Mouse (Mus musculus) retina, postnatal 7 days (tissue): ENCODE results near the gene Nek1.

ENCODE experiments used
- DNase-seq: peaks from one replicate; pipeline ENCODE4 v3.0.0-alpha.2; 2012; ENCODE audit warnings: low read depth, low spot score

Nek1 gene

DNA sequence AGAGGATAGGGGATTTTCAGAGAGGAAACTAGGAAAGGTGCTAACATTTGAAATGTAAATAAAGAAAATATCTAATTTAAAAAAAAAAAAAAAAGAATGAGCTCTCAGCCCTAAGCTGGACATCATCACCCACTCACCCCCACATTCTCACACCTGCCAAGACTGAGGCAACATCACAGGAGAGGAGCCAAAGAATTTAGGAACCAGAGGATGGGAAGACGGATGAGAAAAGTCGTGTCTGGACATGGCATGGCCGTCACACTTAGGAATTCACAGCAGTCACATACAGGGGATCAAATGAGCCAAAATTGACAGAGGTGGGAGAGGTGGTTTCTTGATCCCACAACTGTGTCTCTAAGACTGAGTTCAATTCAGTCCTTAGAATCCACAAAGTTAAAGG, 165.5 kb downstream of the Nek1 start:
- no peak for DNase-seq

DNA sequence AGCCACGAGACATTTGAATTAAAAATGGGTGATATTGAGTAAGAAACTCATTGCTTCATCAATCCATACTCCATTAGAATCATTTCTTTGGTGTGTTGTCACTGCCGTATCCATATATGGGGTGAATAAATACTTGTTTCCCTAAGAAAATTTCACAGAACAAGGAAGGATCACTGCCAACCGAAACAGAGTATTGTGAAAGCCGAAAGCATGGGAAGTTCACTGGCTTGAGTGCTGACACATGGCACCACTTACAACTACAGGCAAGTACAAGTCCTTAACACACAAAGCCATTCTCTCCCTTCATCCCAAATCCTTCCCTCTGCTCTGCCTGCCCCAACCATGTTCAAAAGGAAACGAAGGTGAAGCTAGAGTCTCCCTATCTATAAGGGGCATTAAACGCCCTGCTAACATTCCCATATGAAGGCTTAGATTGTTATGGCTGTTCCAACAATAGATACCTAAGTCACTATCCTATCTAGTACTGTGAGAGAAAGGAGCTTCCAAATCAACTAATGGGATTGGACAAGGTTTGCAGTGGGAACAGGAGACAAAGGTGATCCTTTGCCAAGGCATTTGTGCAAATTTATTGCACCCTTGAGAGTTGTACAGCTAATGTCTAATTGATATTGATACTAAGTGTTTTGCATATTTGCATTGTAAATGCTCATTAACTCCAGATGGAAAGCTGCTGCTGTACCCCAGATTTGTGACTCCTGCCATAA, 168.6 kb downstream of the Nek1 start:
- DNase-seq, result no peak

DNA sequence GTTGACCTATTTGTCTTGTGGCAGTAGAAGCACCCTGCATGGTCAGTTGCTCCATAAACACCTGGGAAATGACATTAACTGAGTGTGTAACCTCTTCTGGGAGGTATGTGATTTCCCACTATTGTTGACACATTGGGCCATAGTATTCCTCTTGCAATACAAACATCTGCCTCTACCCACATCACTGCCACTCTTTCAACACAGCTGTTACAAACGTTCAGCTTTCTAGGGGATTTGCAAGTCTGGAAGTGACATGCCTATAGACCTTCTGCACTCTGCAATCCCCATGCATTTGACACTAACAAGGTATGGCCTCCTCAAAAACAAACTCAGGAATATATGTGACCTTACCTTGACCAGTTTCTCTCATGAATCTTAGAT, 169.2 kb downstream of the Nek1 start:
- DNase-seq, result no peak

DNA sequence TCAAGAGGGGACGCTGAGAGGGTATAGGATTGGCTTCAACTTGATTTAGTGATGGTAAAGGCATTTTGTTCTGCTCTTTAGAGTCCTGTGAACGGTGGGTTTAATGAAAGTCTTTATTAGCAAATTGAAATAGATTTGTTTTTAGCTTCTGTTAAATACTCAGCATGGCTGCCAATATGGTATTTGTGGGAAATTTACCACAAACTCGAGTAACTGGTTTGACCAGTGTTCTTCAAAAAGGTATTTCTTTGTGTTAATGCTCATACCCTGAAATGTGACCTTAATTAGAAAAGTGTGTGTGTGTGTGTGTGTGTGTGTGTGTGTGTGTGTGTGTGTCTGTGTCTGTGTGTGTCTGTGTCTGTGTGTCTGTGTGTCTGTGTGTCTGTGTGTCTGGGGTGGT, 178.6 kb downstream of the Nek1 start:
- no peak for DNase-seq

DNA sequence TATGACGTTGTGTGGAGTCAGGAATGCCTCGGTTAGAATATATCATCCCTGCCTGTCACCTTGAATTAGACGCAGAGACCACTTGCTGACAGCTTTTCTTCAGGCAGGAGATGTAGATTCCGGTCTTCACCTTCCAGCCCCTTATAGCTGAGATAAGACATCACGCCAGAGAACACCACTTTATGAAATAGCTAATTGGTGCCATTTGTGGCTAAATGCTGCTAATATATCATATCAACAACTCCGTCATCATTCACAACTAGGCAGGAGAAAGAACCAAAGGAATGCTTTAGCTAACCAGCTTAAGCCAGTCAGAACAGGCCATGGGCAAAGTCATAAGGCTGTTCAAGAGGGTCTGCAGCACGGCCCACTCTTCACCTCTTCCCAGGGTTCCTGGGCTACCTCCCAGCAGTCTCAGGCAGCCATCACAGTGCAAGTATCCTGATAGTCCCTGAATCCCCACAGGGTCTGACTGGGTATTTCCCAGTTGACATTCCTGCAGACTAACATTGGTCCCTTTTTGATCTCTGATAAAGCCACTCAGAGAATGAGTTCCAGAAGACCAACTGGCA, 181.0 kb downstream of the Nek1 start:
- DNase-seq, result no peak

DNA sequence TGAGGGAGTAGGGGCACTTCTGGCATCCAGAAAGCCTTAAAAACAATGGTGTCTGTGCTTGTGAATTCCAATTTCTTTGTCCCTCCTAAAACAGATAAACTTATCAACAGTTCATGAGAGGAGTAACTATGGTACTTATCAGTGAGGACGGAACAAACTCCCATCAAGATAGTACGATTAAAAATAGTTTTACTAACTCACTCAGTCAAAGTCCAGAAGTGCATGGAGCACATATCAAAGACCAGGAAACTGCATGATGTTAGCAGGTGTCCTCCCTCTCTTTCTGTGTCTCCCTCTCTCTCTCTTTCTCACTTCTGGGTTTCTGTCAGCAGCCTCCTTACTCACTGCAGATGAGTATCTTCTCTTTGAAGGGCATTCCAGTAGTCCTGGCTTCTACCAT, 182.9 kb downstream of the Nek1 start:
- no peak for DNase-seq

DNA sequence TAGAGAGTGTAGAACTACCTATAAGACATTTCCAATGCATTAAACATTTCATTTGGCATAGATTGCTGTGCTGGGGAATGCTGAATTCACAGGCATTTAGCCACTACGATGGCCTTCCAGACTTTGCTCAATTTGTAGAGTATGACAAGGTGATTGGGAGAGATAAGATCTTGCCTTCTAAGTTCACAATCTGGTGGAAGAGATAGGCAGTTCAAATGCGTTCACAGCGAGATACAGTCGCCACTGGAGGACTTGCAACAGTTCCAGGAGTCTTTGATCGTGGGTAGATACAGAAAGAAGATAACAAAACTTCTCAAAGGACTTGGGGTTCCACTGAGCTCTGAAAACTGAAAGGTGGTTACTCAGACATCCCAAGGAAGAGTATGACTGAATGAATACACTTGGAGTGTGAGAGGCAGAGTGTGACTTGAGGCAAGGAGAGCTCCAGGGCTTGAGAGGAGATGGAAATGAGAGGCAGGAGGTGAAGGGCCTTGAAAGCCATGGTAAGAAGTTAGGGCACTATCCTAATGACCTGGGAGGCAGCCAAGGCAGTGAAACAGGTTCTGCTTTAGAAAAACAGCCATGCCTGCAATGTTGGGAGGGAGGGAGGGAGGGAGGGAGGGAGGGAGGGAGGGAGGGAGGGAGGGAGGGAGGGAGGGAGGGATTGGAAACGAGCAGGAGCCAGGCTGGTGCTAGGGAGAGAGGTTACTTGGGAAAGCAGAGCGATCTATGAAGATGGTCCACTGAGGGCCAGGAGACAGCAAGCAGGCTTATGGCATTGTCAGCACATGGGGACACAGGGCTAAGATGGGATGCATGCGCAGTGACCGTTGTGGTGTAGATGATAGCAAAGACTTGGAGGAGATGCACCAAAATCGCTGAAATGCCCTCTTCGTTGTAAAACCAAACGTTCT, 184.9 kb downstream of the Nek1 start:
- no peak for DNase-seq

DNA sequence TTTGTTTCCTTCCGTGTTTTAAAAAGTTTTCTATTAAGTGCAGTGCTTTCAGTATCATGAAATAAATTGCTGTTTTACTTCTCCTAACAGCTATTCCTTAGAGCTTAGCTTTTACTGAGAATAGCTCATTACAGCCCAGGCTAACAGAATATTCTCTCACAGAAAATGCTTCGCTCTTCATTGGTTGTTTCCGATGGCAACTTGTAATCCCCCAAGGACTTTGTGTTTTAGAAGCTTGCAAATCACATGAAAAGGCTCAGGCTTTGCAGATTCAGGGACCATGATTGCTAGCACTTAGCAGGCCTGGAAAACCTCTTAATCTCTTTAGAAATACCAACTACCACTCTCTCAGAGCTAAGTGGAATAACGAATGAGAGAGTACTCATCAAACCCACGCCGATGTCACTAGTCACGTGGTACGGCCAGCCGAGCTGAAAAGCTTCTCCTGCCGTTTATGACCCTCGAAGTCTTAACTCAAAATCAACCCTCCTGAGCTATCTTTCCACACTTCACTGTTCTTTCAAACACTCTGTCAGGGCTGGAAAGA, 185.7 kb downstream of the Nek1 start:
- no peak for DNase-seq
